Mouse (Mus musculus): ENCODE measurements at regions not wholly inside any gene's neighbourhood (a gene's known extent, or its start where the extent isn't known, plus 50 kb on each side); places are given as distances from the start of the nearest gene placed in this dataset. TPM values are rescaled to one million over a fixed set of nuclear protein-coding genes. Genes with fewer than 3 reads are reported as not detected.

DNA sequence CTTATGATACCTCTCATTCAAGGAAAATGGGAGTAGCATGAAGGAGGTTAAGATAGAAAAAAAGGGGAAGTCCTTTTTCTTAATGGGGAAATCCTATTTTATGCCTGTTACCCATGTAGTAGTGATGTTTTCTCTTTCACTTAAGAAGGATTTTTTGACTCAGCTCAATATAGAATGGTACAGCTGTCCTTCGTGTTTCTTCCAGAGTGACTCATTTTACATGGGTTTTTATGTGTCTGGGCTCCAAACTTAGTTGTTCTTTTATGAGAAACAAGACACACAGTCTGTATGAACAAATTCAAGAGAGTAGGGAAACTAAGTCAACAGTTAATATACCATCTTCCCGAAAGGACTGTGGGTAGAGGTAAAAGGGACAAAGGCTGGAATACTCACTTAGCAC is 367.0 kb upstream of the Kif2b start:
- no peaks in the 10 kb centered on the region for H3K27me3 ChIP-seq (replicated peaks)
- no peak overlapping the region for H3K9ac ChIP-seq
- no peak overlapping the region for H3K4me2 ChIP-seq
- WGBS: 91% methylated on average over 2 of the region's 2 CpGs
- ATAC-seq (replicated peaks): no peak
- H3K9me3 ChIP-seq: no peaks in the 10 kb centered on the region
- no peaks in the 10 kb centered on the region for H3K36me3 ChIP-seq (replicated peaks)
- H3K27ac ChIP-seq: no peak overlapping the region
- H3K4me3 ChIP-seq: no peak overlapping the region
- H3K4me1 ChIP-seq: no peaks in the 10 kb centered on the region

Small RNA genes lying in the stretch of these regions (microRNA-seq; reads per million reads assigned to microRNA genes)
- gene Gm22702: not detected

Measured in midbrain, embryonic 15.5 days (tissue).